Mouse (Mus musculus): ENCODE data around the gene Grk6. TPM values are rescaled to one million over a fixed set of nuclear protein-coding genes. Genes with fewer than 3 reads are reported as not detected.
A peak's percentile ranks its signal among the peaks of the same experiment; 100 is the strongest.
"Not testable (repeated sequence)": the region's sequence is repeated elsewhere in the genome, so short reads cannot be mapped to it uniquely, and the experiment has no call there.

Gene Grk6
- polyA plus RNA-seq, 1 experiment from 2014 or later, result 71.1 TPM

- not testable (repeated sequence) for DNase-seq (ENCODE audit: low spot score)
- WGBS, result 85% methylated on average over 15 of the region's 15 CpGs
These were observed 7.7 kb upstream of the Grk6 start for GRCm38 (mm10) chr13:55437111-55437629.

GRCm38 (mm10) chr13:55443799-55444285 lies 1.0 kb upstream of the Grk6 start:
- no peak for DNase-seq (ENCODE audit: low spot score)
- Histone ChIP-seq H3K4me3 (peak overlapping the region; percentile 95), H3K9me3 (replicated peaks) (no peaks in the 10 kb centered on the region), H3K27ac (peak overlapping the region; percentile 98), H3K27me3 (ENCODE audit: low read depth, poor library complexity, severe bottlenecking) (no peaks in the 10 kb centered on the region), H3K4me1 (peaks cover 32% of the 10 kb centered on the region), H3K36me3 (peaks cover 10% of the 10 kb centered on the region)
- 46% methylated on average over 9 of the region's 9 CpGs for WGBS

More at GRCm38 (mm10) chr13:55437111-55437629, 7.7 kb upstream of the Grk6 start:
- not testable (repeated sequence) for H3K27ac ChIP-seq; H3K4me1 ChIP-seq; H3K4me3 ChIP-seq; H3K27me3 ChIP-seq (ENCODE audit: low read depth, poor library complexity, severe bottlenecking); H3K9me3 ChIP-seq (replicated peaks); H3K36me3 ChIP-seq

GRCm38 (mm10) chr13:55444286-55444936 lies 461 bp upstream of the Grk6 start:
- H3K4me1 ChIP-seq, result peaks cover 32% of the 10 kb centered on the region
- H3K27ac ChIP-seq, result peak overlapping the region; percentile 98
- DNase-seq (ENCODE audit: low spot score), result no peak
- H3K36me3 ChIP-seq, result peaks cover 16% of the 10 kb centered on the region
- no peaks in the 10 kb centered on the region for H3K27me3 ChIP-seq (ENCODE audit: low read depth, poor library complexity, severe bottlenecking)
- H3K9me3 ChIP-seq (replicated peaks), result no peaks in the 10 kb centered on the region
- peak overlapping the region; percentile 95 for H3K4me3 ChIP-seq
- WGBS, result 1% methylated on average over 33 of the region's 33 CpGs

- Histone ChIP-seq H3K9me3 (replicated peaks) (no peaks in the 10 kb centered on the region), H3K4me1 (peaks cover 32% of the 10 kb centered on the region), H3K27me3 (ENCODE audit: low read depth, poor library complexity, severe bottlenecking) (no peaks in the 10 kb centered on the region), H3K36me3 (peaks cover 27% of the 10 kb centered on the region), H3K27ac (peak overlapping the region; percentile 98), H3K4me3 (peak overlapping the region; percentile 95)
- 2% methylated on average over 66 of the region's 66 CpGs for WGBS
- DNase-seq (ENCODE audit: low spot score), result peak; percentile 77
These were observed 654 bp downstream of the Grk6 start for GRCm38 (mm10) chr13:55445361-55446091.

- Histone ChIP-seq H3K4me3 (peak overlapping the region; percentile 95), H3K9me3 (replicated peaks) (no peaks in the 10 kb centered on the region), H3K36me3 (peaks cover 38% of the 10 kb centered on the region), H3K27ac (peak overlapping the region; percentile 98), H3K4me1 (peaks cover 32% of the 10 kb centered on the region), H3K27me3 (ENCODE audit: low read depth, poor library complexity, severe bottlenecking) (no peaks in the 10 kb centered on the region)
- no peak for DNase-seq (ENCODE audit: low spot score)
- 87% methylated on average over 6 of the region's 6 CpGs for WGBS
These were observed 1.7 kb downstream of the Grk6 start for GRCm38 (mm10) chr13:55446483-55447105.

- no peak for DNase-seq (ENCODE audit: low spot score)
- Histone ChIP-seq H3K27me3 (ENCODE audit: low read depth, poor library complexity, severe bottlenecking) (no peaks in the 10 kb centered on the region), H3K4me1 (peaks cover 32% of the 10 kb centered on the region), H3K9me3 (replicated peaks) (no peaks in the 10 kb centered on the region), H3K4me3 (no peak overlapping the region), H3K36me3 (peaks cover 47% of the 10 kb centered on the region), H3K27ac (no peak overlapping the region)
- 68% methylated on average over 3 of the region's 3 CpGs for WGBS
These were observed 2.7 kb downstream of the Grk6 start for GRCm38 (mm10) chr13:55447543-55447943.

GRCm38 (mm10) chr13:55448131-55448530 lies 3.3 kb downstream of the Grk6 start:
- Histone ChIP-seq H3K27ac (no peak overlapping the region), H3K36me3 (peaks cover 53% of the 10 kb centered on the region), H3K27me3 (ENCODE audit: low read depth, poor library complexity, severe bottlenecking) (no peaks in the 10 kb centered on the region), H3K4me3 (no peak overlapping the region), H3K4me1 (peaks cover 32% of the 10 kb centered on the region), H3K9me3 (replicated peaks) (no peaks in the 10 kb centered on the region)
- 94% methylated on average over 5 of the region's 5 CpGs for whole genome bisulfite sequencing
- DNase-seq (ENCODE audit: low spot score), result no peak

- Histone ChIP-seq H3K27me3 (ENCODE audit: low read depth, poor library complexity, severe bottlenecking) (no peaks in the 10 kb centered on the region), H3K4me1 (peaks cover 27% of the 10 kb centered on the region), H3K4me3 (no peak overlapping the region), H3K36me3 (peaks cover 64% of the 10 kb centered on the region), H3K9me3 (replicated peaks) (no peaks in the 10 kb centered on the region), H3K27ac (no peak overlapping the region)
- WGBS, result 94% methylated on average over 9 of the region's 9 CpGs
- DNase-seq (ENCODE audit: low spot score), result no peak
These were observed 4.3 kb downstream of the Grk6 start for GRCm38 (mm10) chr13:55449205-55449604.

GRCm38 (mm10) chr13:55449679-55450441 lies 5.0 kb downstream of the Grk6 start:
- Histone ChIP-seq H3K36me3 (peaks cover 71% of the 10 kb centered on the region), H3K27ac (no peak overlapping the region), H3K27me3 (ENCODE audit: low read depth, poor library complexity, severe bottlenecking) (no peaks in the 10 kb centered on the region), H3K9me3 (replicated peaks) (no peaks in the 10 kb centered on the region), H3K4me1 (peaks cover 25% of the 10 kb centered on the region), H3K4me3 (no peak overlapping the region)
- WGBS, result 91% methylated on average over 17 of the region's 17 CpGs
- no peak for DNase-seq (ENCODE audit: low spot score)

- Histone ChIP-seq H3K27ac (no peak overlapping the region), H3K4me3 (no peak overlapping the region), H3K9me3 (replicated peaks) (no peaks in the 10 kb centered on the region), H3K4me1 (peaks cover 22% of the 10 kb centered on the region), H3K36me3 (peaks cover 77% of the 10 kb centered on the region), H3K27me3 (ENCODE audit: low read depth, poor library complexity, severe bottlenecking) (no peaks in the 10 kb centered on the region)
- DNase-seq (ENCODE audit: low spot score), result no peak
- WGBS, result 93% methylated on average over 11 of the region's 11 CpGs
These were observed 5.7 kb downstream of the Grk6 start for GRCm38 (mm10) chr13:55450511-55450980.

GRCm38 (mm10) chr13:55451296-55451695 lies 6.4 kb downstream of the Grk6 start:
- no peak overlapping the region for H3K4me3 ChIP-seq
- H3K9me3 ChIP-seq (replicated peaks), result no peaks in the 10 kb centered on the region
- H3K36me3 ChIP-seq, result peaks cover 85% of the 10 kb centered on the region
- no peak for DNase-seq (ENCODE audit: low spot score)
- no peaks in the 10 kb centered on the region for H3K27me3 ChIP-seq (ENCODE audit: low read depth, poor library complexity, severe bottlenecking)
- H3K27ac ChIP-seq, result no peak overlapping the region
- 93% methylated on average over 10 of the region's 10 CpGs for WGBS
- peaks cover 16% of the 10 kb centered on the region for H3K4me1 ChIP-seq

GRCm38 (mm10) chr13:55451785-55452549 lies 7.1 kb downstream of the Grk6 start:
- H3K4me3 ChIP-seq, result no peak overlapping the region
- H3K4me1 ChIP-seq, result peaks cover 10% of the 10 kb centered on the region
- DNase-seq (ENCODE audit: low spot score), result no peak
- H3K9me3 ChIP-seq (replicated peaks), result no peaks in the 10 kb centered on the region
- H3K27ac ChIP-seq, result no peak overlapping the region
- H3K36me3 ChIP-seq, result peaks cover 92% of the 10 kb centered on the region
- no peaks in the 10 kb centered on the region for H3K27me3 ChIP-seq (ENCODE audit: low read depth, poor library complexity, severe bottlenecking)
- 94% methylated on average over 16 of the region's 16 CpGs for WGBS

Measured in limb, embryonic 10.5 days (tissue).